Mouse (Mus musculus): ENCODE data around the gene Elovl6.
A peak's percentile ranks its signal among the peaks of the same experiment; 100 is the strongest.

Elovl6 gene

GRCm38 (mm10) chr3:129568506-129568905, 36.4 kb downstream of the Elovl6 start:
- no peak for DNase-seq

- DNase-seq: no peak
These were observed 38.8 kb downstream of the Elovl6 start for GRCm38 (mm10) chr3:129570989-129571388.

- DNase-seq: no peak
These were observed 39.5 kb downstream of the Elovl6 start for GRCm38 (mm10) chr3:129571642-129572041.

- no peak for DNase-seq
These were observed 40.8 kb downstream of the Elovl6 start for GRCm38 (mm10) chr3:129572959-129573358.

- DNase-seq: no peak
These were observed 41.5 kb downstream of the Elovl6 start for GRCm38 (mm10) chr3:129573609-129574008.

GRCm38 (mm10) chr3:129575086-129575485, 42.9 kb downstream of the Elovl6 start:
- no peak for DNase-seq

GRCm38 (mm10) chr3:129576522-129576921, 44.4 kb downstream of the Elovl6 start:
- DNase-seq: no peak

- no peak for DNase-seq
These were observed 46.8 kb downstream of the Elovl6 start for GRCm38 (mm10) chr3:129578741-129579475.

- DNase-seq: peak; percentile 67
These were observed 48.9 kb downstream of the Elovl6 start for GRCm38 (mm10) chr3:129581024-129581423.

GRCm38 (mm10) chr3:129582449-129582848, 50.3 kb downstream of the Elovl6 start:
- DNase-seq: no peak

GRCm38 (mm10) chr3:129583290-129583689, 51.1 kb downstream of the Elovl6 start:
- DNase-seq: no peak

GRCm38 (mm10) chr3:129587916-129588315, 55.8 kb downstream of the Elovl6 start:
- DNase-seq: no peak

- DNase-seq: no peak
These were observed 56.6 kb downstream of the Elovl6 start for GRCm38 (mm10) chr3:129588753-129589152.

- DNase-seq: no peak
These were observed 57.5 kb downstream of the Elovl6 start for GRCm38 (mm10) chr3:129589705-129590104.

- DNase-seq: peak; percentile 45
These were observed 58.5 kb downstream of the Elovl6 start for GRCm38 (mm10) chr3:129590548-129591226.

GRCm38 (mm10) chr3:129591251-129591650, 59.1 kb downstream of the Elovl6 start:
- no peak for DNase-seq

GRCm38 (mm10) chr3:129591761-129592160, 59.6 kb downstream of the Elovl6 start:
- DNase-seq: no peak

- DNase-seq: no peak
These were observed 60.8 kb downstream of the Elovl6 start for GRCm38 (mm10) chr3:129593001-129593400.

- DNase-seq: no peak
These were observed 61.6 kb downstream of the Elovl6 start for GRCm38 (mm10) chr3:129593735-129594134.

GRCm38 (mm10) chr3:129596098-129596497, 63.9 kb downstream of the Elovl6 start:
- no peak for DNase-seq

GRCm38 (mm10) chr3:129602289-129602688, 70.1 kb downstream of the Elovl6 start:
- no peak for DNase-seq

GRCm38 (mm10) chr3:129605487-129605886, 73.3 kb downstream of the Elovl6 start:
- no peak for DNase-seq

GRCm38 (mm10) chr3:129605934-129606333, 73.8 kb downstream of the Elovl6 start:
- DNase-seq: no peak

- DNase-seq: no peak
These were observed 79.5 kb downstream of the Elovl6 start for GRCm38 (mm10) chr3:129611626-129612025.

Measured in cerebellum, adult 9-10 months (tissue).